Mouse (Mus musculus): ENCODE measurements around the gene Nubp2. TPM values are rescaled to one million over a fixed set of nuclear protein-coding genes. Genes with fewer than 3 reads are reported as not detected.

Nubp2 gene
- polyA plus RNA-seq, 1 experiment from 2014 or later = 70.3 TPM

- Histone ChIP-seq H3K9ac (replicated peaks) (no peak overlapping the region), H3K4me3 (no peak overlapping the region), H3K9me3 (no peaks in the 10 kb centered on the region), H3K36me3 (peaks cover 78% of the 10 kb centered on the region), H3K4me1 (peaks cover 24% of the 10 kb centered on the region), H3K27ac (replicated peaks) (no peak overlapping the region), H3K4me2 (replicated peaks) (no peak overlapping the region), H3K27me3 (no peaks in the 10 kb centered on the region)
- WGBS = 93% methylated on average over 6 of the region's 6 CpGs
- ATAC-seq (ENCODE audit: low FRiP score, low read depth) = no peak
These were observed 13.9 kb upstream of the Nubp2 start for GRCm38 (mm10) chr17:24900014-24900413.

DNA sequence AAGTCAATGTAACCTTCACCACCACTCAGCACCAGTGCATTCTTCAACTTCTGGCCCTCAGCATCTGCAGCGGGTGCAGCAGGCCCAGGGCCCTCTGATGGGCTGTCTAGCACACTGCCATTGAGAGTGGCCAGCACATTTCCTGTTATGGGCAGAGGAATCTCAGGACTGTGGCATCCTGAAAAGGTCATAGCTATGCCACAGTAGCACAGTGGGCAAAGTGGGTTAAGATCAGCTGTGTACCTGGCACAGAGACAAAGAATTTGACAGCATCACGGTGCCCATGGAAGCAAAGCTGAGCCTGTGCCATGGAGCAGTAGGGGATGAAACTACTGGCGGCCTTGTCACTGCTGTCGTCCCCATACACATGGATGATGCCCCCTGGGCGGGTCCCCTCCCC, 13.0 kb upstream of the Nubp2 start:
- H3K27me3 ChIP-seq = no peaks in the 10 kb centered on the region
- WGBS = 86% methylated on average over 5 of the region's 5 CpGs
- no peak overlapping the region for H3K4me3 ChIP-seq
- H3K4me1 ChIP-seq = peaks cover 28% of the 10 kb centered on the region
- no peak overlapping the region for H3K9ac ChIP-seq (replicated peaks)
- no peaks in the 10 kb centered on the region for H3K9me3 ChIP-seq
- H3K27ac ChIP-seq (replicated peaks) = no peak overlapping the region
- no peak for ATAC-seq (ENCODE audit: low FRiP score, low read depth)
- peaks cover 69% of the 10 kb centered on the region for H3K36me3 ChIP-seq
- H3K4me2 ChIP-seq (replicated peaks) = no peak overlapping the region

- 0 out of 2 replicates have a peak overlapping the region, but pooled peaks have one; percentile 100 for H3K4me2 ChIP-seq (replicated peaks)
- H3K27me3 ChIP-seq = no peaks in the 10 kb centered on the region
- peaks cover 66% of the 10 kb centered on the region for H3K36me3 ChIP-seq
- no peak for ATAC-seq (ENCODE audit: low FRiP score, low read depth)
- peaks cover 37% of the 10 kb centered on the region for H3K4me1 ChIP-seq
- H3K9me3 ChIP-seq = no peaks in the 10 kb centered on the region
- H3K4me3 ChIP-seq = 0 out of 2 replicates have a peak overlapping the region, but pooled peaks have one; percentile 91
- no peak overlapping the region for H3K27ac ChIP-seq (replicated peaks)
- WGBS = 87% methylated on average over 4 of the region's 4 CpGs
- no peak overlapping the region; the same call in 1 of the 2 replicates for H3K9ac ChIP-seq (replicated peaks)
These were observed 12.1 kb upstream of the Nubp2 start for GRCm38 (mm10) chr17:24898041-24898854.

GRCm38 (mm10) chr17:24897600-24897999, 11.5 kb upstream of the Nubp2 start:
- Histone ChIP-seq H3K4me3 (peak overlapping the region; percentile 91), H3K4me1 (peaks cover 37% of the 10 kb centered on the region), H3K27ac (replicated peaks) (no peak overlapping the region), H3K36me3 (peaks cover 66% of the 10 kb centered on the region), H3K9ac (replicated peaks) (no peak overlapping the region; the same call in 1 of the 2 replicates), H3K27me3 (no peaks in the 10 kb centered on the region), H3K4me2 (replicated peaks) (peak overlapping the region; percentile 100), H3K9me3 (no peaks in the 10 kb centered on the region)
- 84% methylated on average over 4 of the region's 4 CpGs for WGBS
- no peak for ATAC-seq (ENCODE audit: low FRiP score, low read depth)

- H3K4me3 ChIP-seq = peak overlapping the region; percentile 91
These were observed 10.8 kb upstream of the Nubp2 start for GRCm38 (mm10) chr17:24896993-24897269.

DNA sequence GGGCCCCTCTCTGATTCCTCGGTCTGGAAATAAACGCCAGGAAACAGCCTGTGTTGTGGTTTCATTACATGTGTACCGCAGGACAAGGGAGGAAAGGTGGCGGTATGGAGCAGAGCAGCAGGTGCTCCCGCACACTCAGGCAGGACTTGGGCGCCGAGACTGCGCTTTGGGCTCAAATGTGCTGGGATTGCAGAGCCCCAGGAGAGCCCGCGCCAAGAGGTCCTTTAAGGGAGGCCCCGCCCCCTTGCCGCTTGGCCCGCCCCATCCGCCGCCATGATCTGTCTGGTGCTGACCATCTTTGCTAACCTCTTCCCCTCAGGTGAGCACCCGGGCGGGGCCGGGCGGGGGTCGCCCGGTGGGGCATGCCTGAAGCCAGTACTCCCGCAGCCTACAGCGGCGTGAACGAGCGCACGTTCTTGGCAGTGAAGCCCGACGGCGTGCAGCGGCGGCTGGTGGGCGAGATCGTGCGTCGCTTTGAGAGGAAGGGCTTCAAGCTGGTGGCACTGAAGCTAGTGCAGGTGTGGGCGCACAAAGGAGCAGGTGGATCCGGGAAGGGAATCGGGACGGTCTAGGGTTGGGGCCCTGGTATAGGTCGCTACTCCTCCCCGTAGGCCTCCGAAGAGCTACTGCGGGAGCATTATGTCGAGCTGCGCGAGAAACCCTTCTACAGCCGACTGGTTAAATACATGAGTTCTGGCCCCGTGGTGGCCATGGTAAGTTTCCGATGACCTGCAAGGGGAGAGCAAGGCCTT, 10.3 kb upstream of the Nubp2 start, which contains the start of gene Nme3:
TSS of gene Nme3 (plus strand) at position 260 of the 752 bp plus-strand sequence.
- WGBS = 1% methylated on average over 50 of the region's 50 CpGs

More at GRCm38 (mm10) chr17:24896993-24897269, 10.8 kb upstream of the Nubp2 start:
- WGBS = 39% methylated on average over 11 of the region's 11 CpGs
- Histone ChIP-seq H3K27ac (replicated peaks) (peak overlapping the region; percentile 65; the same call in 1 of the 2 replicates), H3K9ac (replicated peaks) (peak overlapping the region; percentile 87), H3K27me3 (no peaks in the 10 kb centered on the region), H3K4me1 (peaks cover 37% of the 10 kb centered on the region), H3K4me2 (replicated peaks) (peak overlapping the region; percentile 100), H3K36me3 (peaks cover 66% of the 10 kb centered on the region), H3K9me3 (no peaks in the 10 kb centered on the region)
- 0 out of 2 replicates have a peak, but pooled peaks have one; percentile 1 for ATAC-seq (ENCODE audit: low FRiP score, low read depth)

DNA sequence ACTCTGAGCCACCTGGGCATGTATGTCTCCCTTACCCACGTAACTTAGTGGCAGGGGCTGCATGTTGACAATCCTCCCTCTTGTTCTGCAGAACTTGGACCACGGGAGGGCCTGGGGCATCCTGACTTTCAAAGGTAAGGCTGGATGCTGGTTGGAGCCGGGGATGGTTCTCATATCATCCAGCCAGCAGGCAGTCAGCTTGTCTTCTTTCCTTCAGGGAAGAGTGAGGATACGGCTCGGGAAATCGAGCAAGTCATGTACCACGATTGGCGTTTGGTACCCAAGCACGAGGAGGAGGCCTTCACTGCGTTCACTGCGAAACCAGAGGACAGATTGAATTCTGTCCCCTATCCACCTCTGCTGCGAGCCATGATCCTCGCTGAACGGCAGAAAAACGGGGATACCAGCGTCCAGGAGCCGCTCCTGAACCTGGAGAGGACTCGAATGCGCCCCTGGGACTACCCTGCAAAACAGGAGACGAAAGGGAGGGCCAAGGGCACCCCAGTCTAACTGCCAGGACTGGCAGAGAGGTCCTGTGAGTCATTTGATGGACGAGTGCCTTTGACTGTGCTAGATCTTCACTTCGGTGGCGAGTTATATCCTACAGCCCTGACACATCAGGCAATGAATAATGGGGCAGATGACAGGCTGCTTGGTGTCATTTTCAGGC, 9.6 kb upstream of the Nubp2 start:
- H3K4me3 ChIP-seq = peak overlapping the region; percentile 91
- ATAC-seq (ENCODE audit: low FRiP score, low read depth) = peak; percentile 4; the same call in 1 of the 2 replicates
- peak overlapping the region; percentile 87 for H3K9ac ChIP-seq (replicated peaks)
- peaks cover 66% of the 10 kb centered on the region for H3K36me3 ChIP-seq
- 13% methylated on average over 23 of the region's 23 CpGs for WGBS
- no peaks in the 10 kb centered on the region for H3K9me3 ChIP-seq
- peak overlapping the region; percentile 79 for H3K27ac ChIP-seq (replicated peaks)
- H3K27me3 ChIP-seq = no peaks in the 10 kb centered on the region
- peak overlapping the region; percentile 100 for H3K4me2 ChIP-seq (replicated peaks)
- peaks cover 37% of the 10 kb centered on the region for H3K4me1 ChIP-seq

More for the DNA sequence above, 10.3 kb upstream of the Nubp2 start, which contains the start of gene Nme3:
- peak within 1 kb of the TSS; percentile 100 for H3K4me2 ChIP-seq (replicated peaks)
- peaks cover 66% of the 10 kb centered on the region for H3K36me3 ChIP-seq
- H3K27me3 ChIP-seq = no peaks in the 10 kb centered on the region
- H3K27ac ChIP-seq (replicated peaks) = peak within 1 kb of the TSS; percentile 79
- peak; percentile 73 for ATAC-seq (ENCODE audit: low FRiP score, low read depth)
- H3K4me3 ChIP-seq = peak within 1 kb of the TSS; percentile 91
- peaks cover 37% of the 10 kb centered on the region for H3K4me1 ChIP-seq
- peak within 1 kb of the TSS; percentile 87 for H3K9ac ChIP-seq (replicated peaks)
- H3K9me3 ChIP-seq = no peaks in the 10 kb centered on the region

DNA sequence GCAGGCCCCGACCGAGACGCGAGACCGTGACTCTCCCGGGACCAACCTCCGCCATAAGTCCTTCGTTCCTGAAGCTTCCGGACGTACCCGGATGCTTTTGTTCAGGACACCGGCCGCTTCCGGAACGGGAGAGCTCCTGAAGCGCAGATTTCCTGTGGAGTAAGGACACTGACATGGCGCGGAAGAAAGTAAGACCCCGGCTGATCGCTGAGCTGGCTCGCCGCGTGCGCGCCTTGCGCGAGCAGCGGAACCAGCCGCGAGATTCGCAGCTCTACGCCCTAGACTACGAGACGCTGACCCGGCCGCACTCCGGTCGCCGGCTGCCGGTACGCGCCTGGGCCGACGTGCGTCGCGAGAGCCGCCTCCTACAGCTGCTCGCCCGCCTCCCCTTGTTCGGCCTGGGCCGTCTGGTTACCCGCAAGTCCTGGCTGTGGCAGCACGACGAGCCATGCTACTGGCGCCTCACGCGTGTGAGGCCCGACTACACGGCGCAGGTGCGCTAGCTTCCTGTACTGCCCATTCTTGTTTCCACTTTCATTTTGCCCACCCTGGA, 8.9 kb upstream of the Nubp2 start, which contains the start of the genes Eme2 and Mrps34:
TSS of gene Eme2 (minus strand) at position 93 of the 553 bp plus-strand sequence.
TSS of gene Mrps34 (plus strand) at position 122 of the 553 bp plus-strand sequence.
- WGBS = under 1% methylated on average over 62 of the region's 62 CpGs
- H3K27me3 ChIP-seq = no peaks in the 10 kb centered on the region
- no peaks in the 10 kb centered on the region for H3K9me3 ChIP-seq
- peak within 1 kb of the TSS; percentile 100 for H3K4me2 ChIP-seq (replicated peaks)
- ATAC-seq (ENCODE audit: low FRiP score, low read depth) = peak; percentile 42
- H3K9ac ChIP-seq (replicated peaks) = peak within 1 kb of the TSS; percentile 87
- H3K4me3 ChIP-seq = peak within 1 kb of the TSS; percentile 91
- peak within 1 kb of the TSS; percentile 79 for H3K27ac ChIP-seq (replicated peaks)
- peaks cover 37% of the 10 kb centered on the region for H3K4me1 ChIP-seq
- peaks cover 66% of the 10 kb centered on the region for H3K36me3 ChIP-seq

DNA sequence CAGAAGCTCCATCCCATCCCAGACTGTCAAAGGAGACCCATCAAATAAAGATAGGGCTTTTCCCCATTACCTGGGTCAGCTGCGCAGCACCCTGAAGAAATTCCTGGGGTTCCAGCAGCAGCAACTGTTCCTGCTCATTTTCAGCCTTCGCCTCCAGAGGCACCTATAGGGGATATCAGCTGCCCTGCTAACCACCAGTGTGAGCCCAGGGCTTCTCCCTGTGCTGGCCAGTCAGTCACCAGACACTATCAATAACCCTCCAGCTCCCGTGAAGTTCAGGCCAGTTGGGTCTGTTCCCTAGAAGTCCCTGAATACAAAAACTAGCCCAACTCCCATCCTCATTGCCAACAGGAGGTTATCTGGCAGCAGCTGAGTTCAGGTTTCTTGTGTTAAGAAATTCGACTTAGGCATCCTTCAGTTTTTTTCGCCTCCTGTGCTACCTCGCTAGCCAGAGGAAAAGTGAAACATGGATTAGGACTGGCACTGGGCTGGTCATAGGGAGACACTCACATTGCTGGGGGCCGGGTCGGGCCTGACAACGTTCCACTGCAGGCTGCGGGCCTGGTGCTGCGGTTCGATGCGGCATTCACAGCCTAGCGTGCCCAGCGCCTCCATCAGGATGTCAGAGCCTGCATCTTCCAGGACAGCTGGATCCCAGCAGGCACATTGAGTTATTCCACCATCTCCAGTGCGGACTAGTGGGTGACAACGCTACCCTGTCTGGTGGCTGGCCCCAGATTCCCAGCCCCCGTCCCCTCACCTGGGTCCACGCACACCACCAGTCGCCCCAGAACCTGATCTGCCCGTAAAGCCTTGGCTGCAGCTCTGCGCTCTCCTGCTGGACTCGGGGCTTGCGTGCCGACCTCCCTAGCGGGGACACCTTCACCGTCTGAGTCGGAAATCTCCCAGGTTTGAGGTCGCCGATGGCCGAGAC, 8.2 kb upstream of the Nubp2 start:
- peak; percentile 10; the same call in 1 of the 2 replicates for ATAC-seq (ENCODE audit: low FRiP score, low read depth)
- H3K36me3 ChIP-seq = peaks cover 65% of the 10 kb centered on the region
- H3K4me1 ChIP-seq = peaks cover 37% of the 10 kb centered on the region
- peak overlapping the region; percentile 79 for H3K27ac ChIP-seq (replicated peaks)
- H3K9ac ChIP-seq (replicated peaks) = peak overlapping the region; percentile 87
- H3K27me3 ChIP-seq = no peaks in the 10 kb centered on the region
- H3K4me3 ChIP-seq = peak overlapping the region; percentile 91
- H3K4me2 ChIP-seq (replicated peaks) = peak overlapping the region; percentile 100
- H3K9me3 ChIP-seq = no peaks in the 10 kb centered on the region
- 12% methylated on average over 31 of the region's 31 CpGs for WGBS

DNA sequence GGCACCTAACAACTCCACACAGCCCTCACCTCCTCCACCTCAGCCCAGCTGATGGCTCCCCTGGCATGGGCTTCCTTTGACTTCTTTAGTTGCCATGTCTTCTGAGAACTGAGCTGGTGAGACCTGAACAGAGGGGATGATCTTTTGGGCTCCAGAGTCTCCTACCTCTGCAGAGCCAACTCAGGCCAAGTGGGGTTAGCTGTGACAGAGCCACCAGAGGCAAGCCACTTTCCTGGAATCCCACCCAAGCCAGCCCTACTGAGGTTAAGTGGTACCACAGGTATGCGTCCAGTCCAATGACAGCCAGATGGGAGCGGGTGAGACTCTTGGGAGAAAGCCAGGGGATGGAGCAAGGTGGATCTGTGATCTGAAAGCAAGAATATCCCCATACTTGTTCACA, 7.1 kb upstream of the Nubp2 start:
- Histone ChIP-seq H3K27me3 (no peaks in the 10 kb centered on the region), H3K9me3 (no peaks in the 10 kb centered on the region), H3K27ac (replicated peaks) (no peak overlapping the region), H3K4me2 (replicated peaks) (no peak overlapping the region), H3K4me1 (peaks cover 40% of the 10 kb centered on the region), H3K36me3 (peaks cover 58% of the 10 kb centered on the region), H3K4me3 (0 out of 2 replicates have a peak overlapping the region, but pooled peaks have one; percentile 10), H3K9ac (replicated peaks) (no peak overlapping the region)
- ATAC-seq (ENCODE audit: low FRiP score, low read depth) = no peak
- WGBS = 91% methylated on average over 2 of the region's 2 CpGs
